Mouse (Mus musculus) limb, embryonic 12.5 days (tissue): ENCODE measurements around the gene Trp53bp2. TPM values are rescaled to one million over a fixed set of nuclear protein-coding genes. Genes with fewer than 3 reads are reported as not detected.

ENCODE experiments used
- ATAC-seq: fragments of 200-750 bp; cut with Nextera tagmentation; 2 replicates; pipeline ENCODE4 v1.8.0; 2017; ENCODE audit warnings: low read depth, moderate TSS enrichment; ENCODE audit not compliant: insufficient number of reproducible peaks, insufficient read depth, low FRiP score, low TSS enrichment
- H3K27ac ChIP-seq: fragments of 300-500 bp; sonication (generic); 2 replicates; pipeline ENCODE4 v1.5.1; 2016; ENCODE audit warnings: mild to moderate bottlenecking, moderate library complexity
- H3K27me3 ChIP-seq: fragments of 300-500 bp; sonication (generic); 2 replicates; pipeline ENCODE4 v1.6.1; 2016; ENCODE audit warnings: mild to moderate bottlenecking, moderate library complexity
- H3K36me3 ChIP-seq: fragments of 300-500 bp; sonication (generic); 2 replicates; pipeline ENCODE4 v1.6.1; 2016; ENCODE audit warnings: mild to moderate bottlenecking, moderate library complexity
- H3K4me1 ChIP-seq: fragments of 300-500 bp; sonication (generic); replicated peaks from 2 replicates; pipeline ENCODE4 v1.6.1; 2016
- H3K4me2 ChIP-seq: fragments of 300-500 bp; sonication (generic); 2 replicates; pipeline ENCODE4 v1.6.1; 2016; ENCODE audit warnings: mild to moderate bottlenecking, moderate library complexity
- H3K4me3 ChIP-seq: fragments of 300-500 bp; sonication (generic); replicated peaks from 2 replicates; pipeline ENCODE4 v1.5.1; 2016; ENCODE audit warnings: mild to moderate bottlenecking
- H3K9ac ChIP-seq: fragments of 300-500 bp; sonication (generic); replicated peaks from 2 replicates; pipeline ENCODE4 v1.6.1; 2016; ENCODE audit warnings: mild to moderate bottlenecking, moderate library complexity
- H3K9me3 ChIP-seq: fragments of 300-500 bp; sonication (generic); 2 replicates; pipeline ENCODE4 v1.6.1; 2016; ENCODE audit warnings: mild to moderate bottlenecking, moderate library complexity
- WGBS: fragments of 180-500 bp; shearing (Covaris S2); methylation state at CpG from one replicate; pipeline ENCODE4 v1.1.7; 2016; 5-methylcytosine and 5-hydroxymethylcytosine counted together
- polyA plus RNA-seq: library from polyadenylated mRNA; unstranded; fragments of >200 nt; fragmentation: Nextera tagmentation; extraction: Ambion mirVana; gene quantifications from 2 replicates; pipeline ENCODE4 v1.2.1, GENCODE M21; 2016

Gene Trp53bp2
- 29.7 and 34.7 TPM in 2 replicates for polyA plus RNA-seq

- Histone ChIP-seq H3K27me3 (no peaks in the 10 kb centered on the region), H3K4me2 (peak within 1 kb of the TSS; percentile 65), H3K27ac (peak within 1 kb of the TSS; percentile 95), H3K4me3 (peak within 1 kb of the TSS; percentile 85), H3K9me3 (no peaks in the 10 kb centered on the region), H3K9ac (peak within 1 kb of the TSS; percentile 97), H3K4me1 (peaks cover 28% of the 10 kb centered on the region), H3K36me3 (no peaks in the 10 kb centered on the region)
- under 1% methylated on average over 71 of the region's 71 CpGs for WGBS
- peak; percentile 97 for ATAC-seq
Measured at GRCm38 (mm10) chr1:182408684-182409327, at the start of gene Trp53bp2. Trp53bp2 (plus strand) TSS chr1:182409172.

GRCm38 (mm10) chr1:182362703-182363102 lies 46.3 kb upstream of the Trp53bp2 start:
- no peak for ATAC-seq
- no peaks in the 10 kb centered on the region for H3K36me3 ChIP-seq
- WGBS = 88% methylated on average over 5 of the region's 5 CpGs
- no peak overlapping the region for H3K27ac ChIP-seq
- no peak overlapping the region for H3K4me2 ChIP-seq
- no peaks in the 10 kb centered on the region; the same call in 1 of the 2 replicates for H3K4me1 ChIP-seq
- H3K4me3 ChIP-seq = no peak overlapping the region
- no peaks in the 10 kb centered on the region for H3K27me3 ChIP-seq
- no peaks in the 10 kb centered on the region for H3K9me3 ChIP-seq
- no peak overlapping the region for H3K9ac ChIP-seq

- peaks cover 8% of the 10 kb centered on the region; the same call in 1 of the 2 replicates for H3K4me1 ChIP-seq
- 71% methylated on average over 12 of the region's 12 CpGs for WGBS
Measured at GRCm38 (mm10) chr1:182363683-182364404, 45.1 kb upstream of the Trp53bp2 start.

GRCm38 (mm10) chr1:182368309-182368708 lies 40.7 kb upstream of the Trp53bp2 start:
- WGBS = 59% methylated on average over 7 of the region's 7 CpGs
- no peak for ATAC-seq
- Histone ChIP-seq H3K4me2 (no peak overlapping the region), H3K4me3 (no peak overlapping the region), H3K27ac (peak overlapping the region; percentile 50; the same call in 1 of the 2 replicates), H3K4me1 (peaks cover 10% of the 10 kb centered on the region; the same call in 1 of the 2 replicates), H3K9me3 (no peaks in the 10 kb centered on the region), H3K9ac (no peak overlapping the region), H3K27me3 (no peaks in the 10 kb centered on the region), H3K36me3 (no peaks in the 10 kb centered on the region)

More at GRCm38 (mm10) chr1:182363683-182364404, 45.1 kb upstream of the Trp53bp2 start:
- no peak overlapping the region for H3K4me2 ChIP-seq
- H3K36me3 ChIP-seq = no peaks in the 10 kb centered on the region
- no peaks in the 10 kb centered on the region for H3K9me3 ChIP-seq
- no peaks in the 10 kb centered on the region for H3K27me3 ChIP-seq
- H3K4me3 ChIP-seq = no peak overlapping the region
- ATAC-seq = no peak
- no peak overlapping the region for H3K27ac ChIP-seq
- no peak overlapping the region for H3K9ac ChIP-seq

GRCm38 (mm10) chr1:182368782-182369181 lies 40.2 kb upstream of the Trp53bp2 start:
- H3K27me3 ChIP-seq = no peaks in the 10 kb centered on the region
- H3K4me3 ChIP-seq = no peak overlapping the region
- no peak for ATAC-seq
- no peak overlapping the region for H3K27ac ChIP-seq
- no peak overlapping the region for H3K4me2 ChIP-seq
- no peak overlapping the region for H3K9ac ChIP-seq
- H3K36me3 ChIP-seq = no peaks in the 10 kb centered on the region
- 43% methylated on average over 8 of the region's 8 CpGs for WGBS
- no peaks in the 10 kb centered on the region for H3K9me3 ChIP-seq
- peaks cover 10% of the 10 kb centered on the region; the same call in 1 of the 2 replicates for H3K4me1 ChIP-seq

- Histone ChIP-seq H3K27ac (no peak overlapping the region), H3K9me3 (no peaks in the 10 kb centered on the region), H3K4me3 (no peak overlapping the region), H3K9ac (no peak overlapping the region), H3K4me2 (no peak overlapping the region), H3K36me3 (no peaks in the 10 kb centered on the region), H3K27me3 (no peaks in the 10 kb centered on the region), H3K4me1 (peaks cover 10% of the 10 kb centered on the region; the same call in 1 of the 2 replicates)
- WGBS = 76% methylated on average over 4 of the region's 4 CpGs
- ATAC-seq = no peak
Measured at GRCm38 (mm10) chr1:182369435-182369834, 39.5 kb upstream of the Trp53bp2 start.

- Histone ChIP-seq H3K9me3 (no peaks in the 10 kb centered on the region), H3K4me1 (peaks cover 10% of the 10 kb centered on the region; the same call in 1 of the 2 replicates), H3K4me2 (no peak overlapping the region), H3K27ac (no peak overlapping the region), H3K36me3 (no peaks in the 10 kb centered on the region), H3K9ac (no peak overlapping the region), H3K27me3 (no peaks in the 10 kb centered on the region), H3K4me3 (no peak overlapping the region)
- 72% methylated on average over 8 of the region's 8 CpGs for WGBS
- no peak for ATAC-seq
Measured at GRCm38 (mm10) chr1:182371891-182372290, 37.1 kb upstream of the Trp53bp2 start.

GRCm38 (mm10) chr1:182376221-182376620 lies 32.8 kb upstream of the Trp53bp2 start:
- Histone ChIP-seq H3K36me3 (no peaks in the 10 kb centered on the region), H3K27me3 (no peaks in the 10 kb centered on the region), H3K27ac (no peak overlapping the region), H3K9ac (no peak overlapping the region), H3K9me3 (no peaks in the 10 kb centered on the region), H3K4me1 (no peaks in the 10 kb centered on the region), H3K4me2 (no peak overlapping the region), H3K4me3 (no peak overlapping the region)
- ATAC-seq = no peak
- 32% methylated on average over 8 of the region's 8 CpGs for WGBS

- Histone ChIP-seq H3K9ac (no peak overlapping the region), H3K27me3 (no peaks in the 10 kb centered on the region), H3K4me3 (no peak overlapping the region), H3K9me3 (no peaks in the 10 kb centered on the region), H3K36me3 (no peaks in the 10 kb centered on the region), H3K4me1 (no peaks in the 10 kb centered on the region), H3K27ac (no peak overlapping the region), H3K4me2 (no peak overlapping the region)
- no peak for ATAC-seq
- 94% methylated on average over 7 of the region's 7 CpGs for WGBS
Measured at GRCm38 (mm10) chr1:182376826-182377225, 32.1 kb upstream of the Trp53bp2 start.

- no peak for ATAC-seq
- no peaks in the 10 kb centered on the region for H3K4me1 ChIP-seq
- no peak overlapping the region for H3K9ac ChIP-seq
- H3K27ac ChIP-seq = no peak overlapping the region
- H3K27me3 ChIP-seq = no peaks in the 10 kb centered on the region
- H3K36me3 ChIP-seq = no peaks in the 10 kb centered on the region
- no peaks in the 10 kb centered on the region for H3K9me3 ChIP-seq
- no peak overlapping the region for H3K4me3 ChIP-seq
- no peak overlapping the region for H3K4me2 ChIP-seq
- WGBS = 82% methylated on average over 6 of the region's 6 CpGs
Measured at GRCm38 (mm10) chr1:182377519-182377918, 31.5 kb upstream of the Trp53bp2 start.

- Histone ChIP-seq H3K4me1 (no peaks in the 10 kb centered on the region), H3K36me3 (no peaks in the 10 kb centered on the region), H3K27me3 (no peaks in the 10 kb centered on the region), H3K9me3 (no peaks in the 10 kb centered on the region), H3K4me2 (no peak overlapping the region), H3K9ac (no peak overlapping the region), H3K27ac (no peak overlapping the region), H3K4me3 (no peak overlapping the region)
- 79% methylated on average over 11 of the region's 11 CpGs for WGBS
- no peak for ATAC-seq
Measured at GRCm38 (mm10) chr1:182378205-182378835, 30.7 kb upstream of the Trp53bp2 start.
